Mouse (Mus musculus): ENCODE measurements around the gene Tamm41. TPM values are rescaled to one million over a fixed set of nuclear protein-coding genes. Genes with fewer than 3 reads are reported as not detected.

Gene Tamm41
- polyA plus RNA-seq (2016; fragmentation: Nextera tagmentation; extraction: Ambion mirVana): 68.1 and 73.5 TPM in 2 replicates

GRCm38 (mm10) chr6:115037103-115038094 lies at the start of gene Tamm41:
Gene Tamm41, minus strand, starts transcription at chr6:115037876.
- peak within 1 kb of the TSS; percentile 84 for H3K4me2 ChIP-seq (replicated peaks)
- H3K4me1 ChIP-seq: peaks cover 11% of the 10 kb centered on the region
- peaks cover 22% of the 10 kb centered on the region for H3K36me3 ChIP-seq
- no peaks in the 10 kb centered on the region for H3K27me3 ChIP-seq
- no peaks in the 10 kb centered on the region for H3K9me3 ChIP-seq
- H3K27ac ChIP-seq: no peak within 1 kb of the TSS
- ATAC-seq (ENCODE audit: insufficient number of reproducible peaks, insufficient read depth, low FRiP score, low TSS enrichment): peak; percentile 94
- H3K4me3 ChIP-seq: peak within 1 kb of the TSS; percentile 93
- peak within 1 kb of the TSS; percentile 79 for H3K9ac ChIP-seq
- WGBS: 1% methylated on average over 57 of the region's 57 CpGs

DNA sequence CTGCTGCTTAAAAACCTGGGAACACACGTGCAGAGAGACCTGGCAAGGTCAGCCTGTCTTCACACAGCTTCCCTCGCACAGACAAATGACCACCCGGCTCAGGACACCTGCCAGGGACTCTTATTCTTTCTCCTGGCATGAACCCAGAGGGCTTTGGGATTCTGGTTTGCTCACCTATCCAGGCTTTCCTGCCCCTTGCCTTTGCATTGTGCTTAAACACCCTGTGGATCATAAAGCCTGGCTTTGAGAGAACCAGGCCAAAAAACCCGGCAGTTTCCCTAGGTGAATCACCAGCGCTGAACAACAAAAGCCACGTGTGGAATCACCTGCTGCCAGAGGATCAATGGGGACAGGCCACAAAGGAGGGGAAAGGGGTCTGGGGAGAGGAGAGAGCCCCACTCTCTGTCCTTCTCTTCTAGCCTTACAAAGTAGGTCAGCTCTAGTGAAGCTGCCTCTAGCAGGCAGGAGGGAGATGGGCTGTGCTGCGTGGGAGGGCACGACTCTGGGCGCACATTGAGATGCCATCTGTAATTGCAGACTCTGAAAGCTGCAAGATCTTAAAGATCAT lies 47.7 kb upstream of the Tamm41 start:
- H3K27ac ChIP-seq: no peak overlapping the region
- WGBS: 59% methylated on average over 9 of the region's 9 CpGs
- no peak for ATAC-seq (ENCODE audit: insufficient number of reproducible peaks, insufficient read depth, low FRiP score, low TSS enrichment)
- no peaks in the 10 kb centered on the region for H3K9me3 ChIP-seq
- no peak overlapping the region for H3K4me2 ChIP-seq (replicated peaks)
- H3K27me3 ChIP-seq: no peaks in the 10 kb centered on the region
- H3K4me3 ChIP-seq: no peak overlapping the region
- no peak overlapping the region for H3K9ac ChIP-seq
- peaks cover 3% of the 10 kb centered on the region; the same call in 1 of the 2 replicates for H3K4me1 ChIP-seq
- no peaks in the 10 kb centered on the region for H3K36me3 ChIP-seq

GRCm38 (mm10) chr6:115076781-115077575 lies 39.3 kb upstream of the Tamm41 start:
- no peak for ATAC-seq (ENCODE audit: insufficient number of reproducible peaks, insufficient read depth, low FRiP score, low TSS enrichment)
- H3K4me2 ChIP-seq (replicated peaks): no peak overlapping the region

DNA sequence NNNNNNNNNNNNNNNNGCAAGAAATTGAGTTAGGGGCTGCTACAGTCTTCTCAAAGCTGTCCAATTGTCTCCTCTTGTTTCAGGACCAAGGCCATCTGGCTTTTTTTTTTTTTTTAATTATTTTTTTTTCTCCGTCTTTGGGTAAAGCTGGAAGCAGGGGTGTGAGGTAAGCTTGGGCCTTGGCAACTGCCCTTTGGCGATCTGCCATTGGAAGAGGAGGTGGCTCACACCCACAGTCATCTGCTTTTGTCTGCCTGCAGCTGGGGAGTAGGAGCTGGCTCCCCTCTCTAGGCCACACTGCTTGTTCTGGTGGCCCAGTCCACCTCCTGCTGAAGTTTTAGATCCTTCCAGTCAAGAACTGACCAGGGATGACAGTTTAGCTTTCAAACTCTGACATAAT lies 34.3 kb upstream of the Tamm41 start:
- no peak for ATAC-seq (ENCODE audit: insufficient number of reproducible peaks, insufficient read depth, low FRiP score, low TSS enrichment)

More at GRCm38 (mm10) chr6:115076781-115077575, 39.3 kb upstream of the Tamm41 start:
- no peak overlapping the region for H3K9ac ChIP-seq
- no peak overlapping the region for H3K4me3 ChIP-seq
- no peak overlapping the region for H3K27ac ChIP-seq
- H3K36me3 ChIP-seq: no peaks in the 10 kb centered on the region
- H3K4me1 ChIP-seq: no peaks in the 10 kb centered on the region
- H3K9me3 ChIP-seq: no peaks in the 10 kb centered on the region
- WGBS: 45% methylated on average over 9 of the region's 9 CpGs
- no peaks in the 10 kb centered on the region for H3K27me3 ChIP-seq

DNA sequence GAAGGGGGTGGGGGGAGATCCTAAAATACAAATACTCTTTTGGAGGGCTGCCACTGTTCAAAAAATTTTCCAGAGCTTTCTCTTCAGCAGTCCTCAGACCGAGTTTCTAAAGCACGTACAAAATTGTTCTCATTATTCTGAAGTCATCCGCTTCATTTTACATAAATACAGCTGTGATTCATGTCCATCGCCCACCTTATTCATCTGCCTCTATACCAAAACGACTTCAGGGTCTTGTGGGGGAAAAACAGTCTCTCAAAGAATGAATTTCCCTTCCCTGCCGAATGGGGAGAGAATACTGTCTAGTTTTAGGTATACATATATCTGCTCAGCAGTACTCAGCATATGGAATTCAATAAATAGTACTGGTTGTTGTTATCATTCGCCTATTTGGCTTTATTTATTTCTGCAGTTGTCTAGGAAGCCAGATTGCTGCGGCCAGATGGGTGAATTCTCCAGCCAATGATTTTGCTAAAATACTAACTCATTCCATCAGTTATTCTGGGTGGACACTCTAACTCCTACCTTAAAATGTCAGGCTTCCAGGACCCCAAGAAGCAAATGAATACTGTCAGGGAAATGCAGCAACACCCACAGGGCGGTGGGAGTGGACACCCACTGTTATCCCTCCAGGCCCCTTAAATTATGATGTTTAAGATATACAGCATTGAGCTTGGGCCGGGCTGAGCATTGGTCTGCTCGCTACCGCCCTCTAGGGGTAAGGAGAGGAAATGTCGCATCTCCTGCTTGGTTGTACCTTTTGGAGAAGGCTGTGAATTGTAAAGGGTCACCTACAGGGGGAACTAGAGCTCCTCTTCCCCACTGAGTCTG lies 27.9 kb upstream of the Tamm41 start:
- Histone ChIP-seq H3K27me3 (no peaks in the 10 kb centered on the region), H3K4me2 (replicated peaks) (no peak overlapping the region), H3K4me1 (no peaks in the 10 kb centered on the region), H3K36me3 (no peaks in the 10 kb centered on the region), H3K9ac (no peak overlapping the region), H3K27ac (no peak overlapping the region), H3K4me3 (no peak overlapping the region), H3K9me3 (no peaks in the 10 kb centered on the region)
- WGBS: 43% methylated on average over 13 of the region's 13 CpGs
- no peak for ATAC-seq (ENCODE audit: insufficient number of reproducible peaks, insufficient read depth, low FRiP score, low TSS enrichment)

More for the DNA sequence above, 34.3 kb upstream of the Tamm41 start:
- 83% methylated on average over 2 of the region's 2 CpGs for WGBS
- H3K4me1 ChIP-seq: no peaks in the 10 kb centered on the region
- no peaks in the 10 kb centered on the region for H3K27me3 ChIP-seq
- H3K9me3 ChIP-seq: no peaks in the 10 kb centered on the region
- no peak overlapping the region for H3K4me2 ChIP-seq (replicated peaks)
- H3K36me3 ChIP-seq: no peaks in the 10 kb centered on the region
- H3K27ac ChIP-seq: no peak overlapping the region
- no peak overlapping the region for H3K4me3 ChIP-seq
- H3K9ac ChIP-seq: no peak overlapping the region

GRCm38 (mm10) chr6:115062605-115063350 lies 25.1 kb upstream of the Tamm41 start:
- H3K9me3 ChIP-seq: no peaks in the 10 kb centered on the region
- ATAC-seq (ENCODE audit: insufficient number of reproducible peaks, insufficient read depth, low FRiP score, low TSS enrichment): no peak
- H3K4me1 ChIP-seq: no peaks in the 10 kb centered on the region; the same call in 1 of the 2 replicates
- H3K27me3 ChIP-seq: no peaks in the 10 kb centered on the region
- no peaks in the 10 kb centered on the region for H3K36me3 ChIP-seq
- no peak overlapping the region for H3K27ac ChIP-seq
- WGBS: 69% methylated on average over 5 of the region's 5 CpGs
- no peak overlapping the region for H3K4me3 ChIP-seq
- no peak overlapping the region for H3K9ac ChIP-seq
- H3K4me2 ChIP-seq (replicated peaks): no peak overlapping the region

- 29% methylated on average over 5 of the region's 5 CpGs for WGBS
These were observed 21.6 kb upstream of the Tamm41 start for GRCm38 (mm10) chr6:115059227-115059626.

GRCm38 (mm10) chr6:115056699-115057098 lies 19.0 kb upstream of the Tamm41 start:
- H3K36me3 ChIP-seq: no peaks in the 10 kb centered on the region
- ATAC-seq (ENCODE audit: insufficient number of reproducible peaks, insufficient read depth, low FRiP score, low TSS enrichment): no peak
- H3K9me3 ChIP-seq: no peaks in the 10 kb centered on the region
- no peak overlapping the region for H3K4me2 ChIP-seq (replicated peaks)
- no peak overlapping the region for H3K27ac ChIP-seq
- peaks cover 4% of the 10 kb centered on the region; the same call in 1 of the 2 replicates for H3K4me1 ChIP-seq
- no peaks in the 10 kb centered on the region for H3K27me3 ChIP-seq
- H3K9ac ChIP-seq: no peak overlapping the region
- H3K4me3 ChIP-seq: no peak overlapping the region
- 39% methylated on average over 2 of the region's 2 CpGs for whole genome bisulfite sequencing

More at GRCm38 (mm10) chr6:115059227-115059626, 21.6 kb upstream of the Tamm41 start:
- Histone ChIP-seq H3K4me3 (no peak overlapping the region), H3K36me3 (no peaks in the 10 kb centered on the region), H3K9me3 (no peaks in the 10 kb centered on the region), H3K27ac (no peak overlapping the region), H3K9ac (no peak overlapping the region), H3K4me2 (replicated peaks) (no peak overlapping the region), H3K4me1 (peaks cover 4% of the 10 kb centered on the region; the same call in 1 of the 2 replicates), H3K27me3 (no peaks in the 10 kb centered on the region)
- no peak for ATAC-seq (ENCODE audit: insufficient number of reproducible peaks, insufficient read depth, low FRiP score, low TSS enrichment)

- Histone ChIP-seq H3K36me3 (no peaks in the 10 kb centered on the region), H3K27ac (no peak overlapping the region), H3K4me1 (peaks cover 4% of the 10 kb centered on the region; the same call in 1 of the 2 replicates), H3K9ac (no peak overlapping the region), H3K4me2 (replicated peaks) (no peak overlapping the region), H3K27me3 (no peaks in the 10 kb centered on the region), H3K9me3 (no peaks in the 10 kb centered on the region), H3K4me3 (no peak overlapping the region)
- WGBS: 72% methylated on average over 4 of the region's 4 CpGs
- ATAC-seq (ENCODE audit: insufficient number of reproducible peaks, insufficient read depth, low FRiP score, low TSS enrichment): no peak
These were observed 17.8 kb upstream of the Tamm41 start for GRCm38 (mm10) chr6:115055440-115055839.

DNA sequence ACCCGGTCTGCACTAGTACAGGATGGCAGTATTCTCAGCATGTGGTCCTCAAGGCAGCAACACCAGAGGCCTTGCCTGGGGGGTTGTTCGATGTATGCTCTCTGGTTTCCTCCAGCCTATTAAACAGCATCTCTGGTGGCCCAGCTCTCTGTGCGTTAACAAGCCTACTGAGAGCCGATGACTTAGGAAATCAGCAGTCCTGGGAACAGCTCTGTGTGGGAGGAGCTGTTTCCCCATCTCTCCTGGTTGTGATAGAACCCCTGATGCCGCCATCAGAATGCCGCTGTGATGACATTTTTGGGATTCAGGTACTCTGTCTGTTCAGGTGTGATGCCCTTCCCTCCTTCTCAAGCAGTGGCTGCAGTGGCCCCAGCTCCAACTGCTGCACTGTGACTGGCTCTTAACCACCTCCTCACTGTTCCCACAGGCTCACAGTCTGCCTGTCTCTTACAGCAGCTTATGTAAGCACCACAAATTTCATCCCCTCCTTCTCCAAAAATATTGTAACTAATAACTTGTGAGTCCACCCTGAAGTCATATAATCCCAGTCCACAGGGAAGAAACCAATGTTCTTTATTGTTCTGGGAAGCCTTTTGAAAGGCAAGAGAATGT lies 14.0 kb upstream of the Tamm41 start:
- H3K27me3 ChIP-seq: no peaks in the 10 kb centered on the region
- H3K4me3 ChIP-seq: no peak overlapping the region
- H3K4me1 ChIP-seq: peaks cover 2% of the 10 kb centered on the region; the same call in 1 of the 2 replicates
- no peak overlapping the region for H3K4me2 ChIP-seq (replicated peaks)
- no peak overlapping the region for H3K9ac ChIP-seq
- H3K36me3 ChIP-seq: no peaks in the 10 kb centered on the region
- H3K9me3 ChIP-seq: no peaks in the 10 kb centered on the region
- WGBS: 71% methylated on average over 6 of the region's 6 CpGs
- no peak overlapping the region for H3K27ac ChIP-seq
- no peak for ATAC-seq (ENCODE audit: insufficient number of reproducible peaks, insufficient read depth, low FRiP score, low TSS enrichment)
